Mouse (Mus musculus): ENCODE data around the gene Hmgb1. TPM values are rescaled to one million over a fixed set of nuclear protein-coding genes. Genes with fewer than 3 reads are reported as not detected.

Gene Hmgb1
- polyA plus RNA-seq, 1 experiment from 2014 or later: 1,555 TPM

DNA sequence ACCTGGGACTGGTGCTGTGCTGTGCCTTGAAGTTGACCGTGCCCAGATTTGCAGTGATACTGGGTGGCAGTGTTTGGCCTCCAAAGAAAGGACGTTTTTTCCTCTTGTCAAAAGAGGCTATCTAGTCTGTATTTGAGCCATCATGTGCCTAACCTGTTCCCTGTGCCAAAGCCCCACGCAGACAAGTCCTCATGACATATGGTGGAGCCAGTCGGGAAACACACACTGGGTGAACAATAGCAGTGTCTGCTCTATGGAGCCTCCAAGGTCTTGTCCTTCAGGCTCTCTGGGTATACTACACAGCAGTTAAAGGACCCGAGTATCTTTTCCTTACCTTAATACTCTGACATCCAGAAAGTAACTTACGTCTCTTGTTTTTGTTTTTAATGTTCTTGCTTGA lies 141.0 kb downstream of the Hmgb1 start:
- ATAC-seq (ENCODE audit: insufficient number of reproducible peaks, insufficient read depth, low FRiP score, low read depth): no peak

DNA sequence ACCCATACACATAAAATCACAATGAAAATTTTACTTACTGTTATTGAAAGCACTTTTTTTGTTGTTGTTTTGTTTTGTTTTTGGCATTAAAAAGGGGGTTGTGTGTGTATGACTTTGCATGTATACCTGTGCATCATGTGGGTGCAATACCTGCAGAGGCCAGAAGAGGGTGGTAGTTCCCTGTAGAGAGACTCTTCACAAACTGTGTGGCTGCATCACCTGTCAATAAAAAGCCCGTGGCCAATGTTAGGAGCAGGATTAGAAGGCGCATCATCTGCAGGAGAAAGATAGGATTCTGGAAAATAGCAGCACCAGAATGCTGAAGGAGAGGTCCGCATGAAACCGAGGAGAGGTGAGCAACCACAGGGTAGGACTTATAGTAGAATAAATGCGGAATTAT lies 144.5 kb downstream of the Hmgb1 start:
- no peaks in the 10 kb centered on the region for H3K4me1 ChIP-seq (ENCODE audit: control insufficient read depth, insufficient read depth, low read length)
- no peaks in the 10 kb centered on the region for H3K27me3 ChIP-seq (ENCODE audit: control insufficient read depth, insufficient read depth, low read length)
- no peak overlapping the region for H3K9ac ChIP-seq (replicated peaks; ENCODE audit: low read depth, low read length)
- no peak overlapping the region for H3K27ac ChIP-seq (ENCODE audit: low read length)
- H3K4me3 ChIP-seq (ENCODE audit: low read depth, low read length): no peak overlapping the region
- 83% methylated on average over 5 of the region's 5 CpGs for WGBS
- no peak overlapping the region for H3K4me2 ChIP-seq (replicated peaks; ENCODE audit: low read depth, low read length)
- ATAC-seq (ENCODE audit: insufficient number of reproducible peaks, insufficient read depth, low FRiP score, low read depth): no peak
- 0 out of 2 replicates have a peak, but pooled peaks cover 5% of the 10 kb centered on the region for H3K9me3 ChIP-seq (ENCODE audit: control insufficient read depth, low read depth, low read length)
- H3K36me3 ChIP-seq (ENCODE audit: control insufficient read depth, insufficient read depth, low read length): no peaks in the 10 kb centered on the region

More for the DNA sequence above, 141.0 kb downstream of the Hmgb1 start:
- H3K4me3 ChIP-seq (ENCODE audit: low read depth, low read length): no peak overlapping the region
- WGBS: 82% methylated on average over 6 of the region's 6 CpGs
- no peak overlapping the region for H3K9ac ChIP-seq (replicated peaks; ENCODE audit: low read depth, low read length)
- H3K27ac ChIP-seq (ENCODE audit: low read length): no peak overlapping the region
- 0 out of 2 replicates have a peak, but pooled peaks cover 5% of the 10 kb centered on the region for H3K9me3 ChIP-seq (ENCODE audit: control insufficient read depth, low read depth, low read length)
- peaks cover 13% of the 10 kb centered on the region for H3K36me3 ChIP-seq (ENCODE audit: control insufficient read depth, insufficient read depth, low read length)
- H3K27me3 ChIP-seq (ENCODE audit: control insufficient read depth, insufficient read depth, low read length): no peaks in the 10 kb centered on the region
- H3K4me2 ChIP-seq (replicated peaks; ENCODE audit: low read depth, low read length): no peak overlapping the region
- H3K4me1 ChIP-seq (ENCODE audit: control insufficient read depth, insufficient read depth, low read length): no peaks in the 10 kb centered on the region

DNA sequence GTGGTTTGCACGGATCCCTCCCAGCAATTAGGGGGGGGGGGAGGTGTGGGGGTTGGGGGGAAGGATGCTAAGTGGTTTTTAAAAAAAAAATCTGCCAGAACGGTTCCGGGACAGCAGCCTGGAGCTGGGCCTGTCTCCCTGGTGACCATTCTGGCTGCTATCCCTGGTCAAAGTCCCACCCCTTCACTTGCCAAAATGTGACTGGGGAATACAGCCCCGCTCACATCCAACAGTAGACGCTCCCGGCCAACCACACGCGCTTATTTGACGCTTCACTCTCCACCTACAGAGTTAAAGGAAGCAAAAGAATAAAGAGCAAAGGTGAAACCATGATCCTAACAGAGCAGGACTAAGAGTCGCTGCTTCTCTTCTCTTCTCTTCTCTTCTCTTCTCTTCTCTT lies 146.6 kb downstream of the Hmgb1 start:
- 30% methylated on average over 10 of the region's 10 CpGs for whole genome bisulfite sequencing
- no peak overlapping the region for H3K4me3 ChIP-seq (ENCODE audit: low read depth, low read length)
- ATAC-seq (ENCODE audit: insufficient number of reproducible peaks, insufficient read depth, low FRiP score, low read depth): no peak
- H3K27me3 ChIP-seq (ENCODE audit: control insufficient read depth, insufficient read depth, low read length): no peaks in the 10 kb centered on the region
- no peak overlapping the region for H3K9ac ChIP-seq (replicated peaks; ENCODE audit: low read depth, low read length)
- H3K36me3 ChIP-seq (ENCODE audit: control insufficient read depth, insufficient read depth, low read length): no peaks in the 10 kb centered on the region
- no peak overlapping the region for H3K4me2 ChIP-seq (replicated peaks; ENCODE audit: low read depth, low read length)
- no peaks in the 10 kb centered on the region for H3K4me1 ChIP-seq (ENCODE audit: control insufficient read depth, insufficient read depth, low read length)
- no peak overlapping the region for H3K27ac ChIP-seq (ENCODE audit: low read length)
- 0 out of 2 replicates have a peak, but pooled peaks cover 5% of the 10 kb centered on the region for H3K9me3 ChIP-seq (ENCODE audit: control insufficient read depth, low read depth, low read length)

DNA sequence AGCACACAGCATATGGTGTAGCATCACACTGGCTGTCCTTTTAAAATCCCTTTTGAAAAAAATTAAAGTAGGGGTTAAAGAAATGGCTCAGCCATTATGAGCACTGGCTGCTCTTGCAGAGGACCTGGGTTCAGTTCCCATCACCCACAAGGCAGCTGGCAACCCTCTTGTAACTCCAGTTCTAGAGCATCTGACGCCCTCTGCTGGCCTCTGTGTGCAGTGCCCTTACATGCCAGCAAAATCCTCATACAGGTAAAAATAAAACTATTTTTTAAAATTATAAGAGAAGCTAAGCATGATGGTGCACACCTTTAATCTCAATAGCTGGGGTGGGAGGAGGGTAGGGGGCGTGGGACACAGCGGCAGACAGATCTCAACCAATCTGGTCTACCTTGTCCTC lies 147.4 kb downstream of the Hmgb1 start:
- ATAC-seq (ENCODE audit: insufficient number of reproducible peaks, insufficient read depth, low FRiP score, low read depth): no peak
- H3K9ac ChIP-seq (replicated peaks; ENCODE audit: low read depth, low read length): no peak overlapping the region

DNA sequence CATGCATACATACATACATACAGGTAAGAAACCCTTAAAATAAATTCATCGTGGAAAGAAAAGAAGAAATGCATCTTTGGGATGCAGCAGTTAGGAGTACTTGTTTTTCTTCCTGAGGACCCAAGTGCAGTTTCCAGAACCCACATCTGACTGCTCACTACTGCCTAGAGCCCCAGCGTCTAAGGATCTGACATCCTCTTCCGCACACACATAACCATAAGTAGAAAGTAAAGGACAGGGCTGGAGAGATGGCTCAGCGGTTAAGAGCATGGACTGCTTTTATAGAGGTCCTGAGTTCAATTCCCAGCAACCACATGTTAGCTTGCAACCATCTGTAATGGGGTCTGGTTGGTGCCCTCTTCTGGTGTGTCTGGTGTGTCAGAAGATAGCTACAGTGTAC lies 151.9 kb downstream of the Hmgb1 start:
- no peak for ATAC-seq (ENCODE audit: insufficient number of reproducible peaks, insufficient read depth, low FRiP score, low read depth)
- H3K36me3 ChIP-seq (ENCODE audit: control insufficient read depth, insufficient read depth, low read length): no peaks in the 10 kb centered on the region
- 91% methylated on average over 4 of the region's 4 CpGs for WGBS
- no peak overlapping the region for H3K27ac ChIP-seq (ENCODE audit: low read length)
- no peak overlapping the region for H3K4me2 ChIP-seq (replicated peaks; ENCODE audit: low read depth, low read length)
- no peaks in the 10 kb centered on the region for H3K27me3 ChIP-seq (ENCODE audit: control insufficient read depth, insufficient read depth, low read length)
- peaks cover 11% of the 10 kb centered on the region; the same call in 1 of the 2 replicates for H3K4me1 ChIP-seq (ENCODE audit: control insufficient read depth, insufficient read depth, low read length)
- H3K9ac ChIP-seq (replicated peaks; ENCODE audit: low read depth, low read length): no peak overlapping the region
- H3K9me3 ChIP-seq (ENCODE audit: control insufficient read depth, low read depth, low read length): no peaks in the 10 kb centered on the region
- no peak overlapping the region for H3K4me3 ChIP-seq (ENCODE audit: low read depth, low read length)

More for the DNA sequence above, 147.4 kb downstream of the Hmgb1 start:
- Histone ChIP-seq H3K27me3 (ENCODE audit: control insufficient read depth, insufficient read depth, low read length) (no peaks in the 10 kb centered on the region), H3K4me2 (replicated peaks; ENCODE audit: low read depth, low read length) (no peak overlapping the region), H3K9me3 (ENCODE audit: control insufficient read depth, low read depth, low read length) (0 out of 2 replicates have a peak, but pooled peaks cover 5% of the 10 kb centered on the region), H3K27ac (ENCODE audit: low read length) (no peak overlapping the region), H3K36me3 (ENCODE audit: control insufficient read depth, insufficient read depth, low read length) (no peaks in the 10 kb centered on the region), H3K4me1 (ENCODE audit: control insufficient read depth, insufficient read depth, low read length) (peaks cover 3% of the 10 kb centered on the region; the same call in 1 of the 2 replicates), H3K4me3 (ENCODE audit: low read depth, low read length) (no peak overlapping the region)
- WGBS: 85% methylated on average over 3 of the region's 3 CpGs

DNA sequence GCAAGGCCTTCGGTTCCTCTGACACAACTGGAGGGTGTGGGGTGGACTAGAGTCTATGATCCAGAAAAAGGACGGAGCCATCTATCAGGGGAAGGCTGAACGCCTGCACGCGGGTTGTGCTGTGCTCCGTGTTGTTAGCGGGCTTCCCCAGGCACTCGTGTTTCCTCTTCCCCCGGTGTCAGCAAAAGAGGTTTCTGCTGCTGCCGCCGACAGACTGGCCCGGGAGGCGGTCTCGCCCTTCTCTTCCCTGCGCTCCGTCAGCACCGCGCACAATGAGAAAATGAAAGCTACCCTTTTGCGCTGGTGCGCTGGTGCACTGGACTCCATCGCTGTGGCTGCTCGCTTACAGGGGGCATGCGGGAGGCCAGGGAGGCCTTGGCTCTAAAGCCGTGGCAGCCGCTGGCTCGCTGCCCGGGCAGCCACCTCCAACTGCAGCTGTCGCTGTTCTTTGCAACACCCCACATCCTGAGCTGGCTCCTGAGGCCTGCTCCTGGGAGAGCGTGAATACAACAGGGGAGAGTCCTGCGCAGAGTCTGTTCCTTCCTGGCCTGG lies 153.0 kb downstream of the Hmgb1 start:
- peak overlapping the region; percentile 22 for H3K4me3 ChIP-seq (ENCODE audit: low read depth, low read length)
- peak overlapping the region; percentile 45 for H3K9ac ChIP-seq (replicated peaks; ENCODE audit: low read depth, low read length)
- H3K27ac ChIP-seq (ENCODE audit: low read length): peak overlapping the region; percentile 84
- peak; percentile 84 for ATAC-seq (ENCODE audit: insufficient number of reproducible peaks, insufficient read depth, low FRiP score, low read depth)
- H3K27me3 ChIP-seq (ENCODE audit: control insufficient read depth, insufficient read depth, low read length): no peaks in the 10 kb centered on the region
- peak overlapping the region; percentile 59 for H3K4me2 ChIP-seq (replicated peaks; ENCODE audit: low read depth, low read length)
- no peaks in the 10 kb centered on the region for H3K9me3 ChIP-seq (ENCODE audit: control insufficient read depth, low read depth, low read length)
- no peaks in the 10 kb centered on the region for H3K36me3 ChIP-seq (ENCODE audit: control insufficient read depth, insufficient read depth, low read length)
- WGBS: 3% methylated on average over 30 of the region's 30 CpGs
- H3K4me1 ChIP-seq (ENCODE audit: control insufficient read depth, insufficient read depth, low read length): peaks cover 11% of the 10 kb centered on the region; the same call in 1 of the 2 replicates

DNA sequence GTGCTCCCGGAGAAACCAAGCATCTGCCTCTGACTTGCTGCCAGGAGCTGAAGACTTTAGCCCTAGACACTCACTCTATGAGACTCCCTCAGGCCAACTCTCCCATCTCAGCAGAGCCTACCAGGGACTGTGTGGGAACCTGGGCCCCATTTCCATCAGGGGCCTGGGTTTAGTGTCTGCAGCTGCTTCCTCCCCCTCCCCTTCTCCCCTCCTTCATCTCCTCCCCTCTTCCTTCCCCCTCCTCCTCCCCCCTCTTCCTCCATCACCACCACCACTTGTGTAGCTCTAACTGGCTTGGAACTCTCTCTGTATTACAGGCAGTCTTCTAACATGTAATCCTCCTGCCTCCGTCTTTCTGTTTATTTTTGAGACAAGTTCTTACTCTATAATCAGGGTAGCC lies 154.2 kb downstream of the Hmgb1 start:
- Histone ChIP-seq H3K27me3 (ENCODE audit: control insufficient read depth, insufficient read depth, low read length) (no peaks in the 10 kb centered on the region), H3K9ac (replicated peaks; ENCODE audit: low read depth, low read length) (no peak overlapping the region), H3K4me1 (ENCODE audit: control insufficient read depth, insufficient read depth, low read length) (peaks cover 11% of the 10 kb centered on the region; the same call in 1 of the 2 replicates), H3K9me3 (ENCODE audit: control insufficient read depth, low read depth, low read length) (no peaks in the 10 kb centered on the region), H3K36me3 (ENCODE audit: control insufficient read depth, insufficient read depth, low read length) (no peaks in the 10 kb centered on the region), H3K4me3 (ENCODE audit: low read depth, low read length) (no peak overlapping the region), H3K4me2 (replicated peaks; ENCODE audit: low read depth, low read length) (no peak overlapping the region), H3K27ac (ENCODE audit: low read length) (no peak overlapping the region; the same call in 1 of the 2 replicates)
- WGBS: 54% methylated on average over 2 of the region's 2 CpGs
- no peak for ATAC-seq (ENCODE audit: insufficient number of reproducible peaks, insufficient read depth, low FRiP score, low read depth)

DNA sequence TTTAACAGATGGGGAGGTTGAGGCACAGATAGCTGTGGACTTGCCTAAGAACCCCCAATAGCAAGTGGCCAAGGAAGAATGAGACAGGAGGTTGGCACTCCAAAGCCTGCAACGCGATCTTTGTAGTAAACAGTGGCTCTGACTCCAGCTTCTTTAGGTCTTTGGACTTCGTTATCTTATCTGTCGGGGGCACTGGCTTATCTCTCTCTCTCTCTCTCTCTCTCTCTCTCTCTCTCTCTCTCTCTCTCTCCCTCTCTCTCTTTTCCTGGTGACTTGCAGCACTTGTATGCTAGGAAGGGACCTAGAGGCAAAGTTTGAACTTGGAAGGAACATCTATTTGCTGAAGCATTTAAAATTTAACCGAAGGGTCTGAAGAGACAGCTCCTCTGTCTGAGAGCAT lies 155.9 kb downstream of the Hmgb1 start:
- no peaks in the 10 kb centered on the region for H3K9me3 ChIP-seq (ENCODE audit: control insufficient read depth, low read depth, low read length)
- no peak overlapping the region for H3K27ac ChIP-seq (ENCODE audit: low read length)
- H3K4me3 ChIP-seq (ENCODE audit: low read depth, low read length): no peak overlapping the region
- peaks cover 11% of the 10 kb centered on the region; the same call in 1 of the 2 replicates for H3K4me1 ChIP-seq (ENCODE audit: control insufficient read depth, insufficient read depth, low read length)
- H3K9ac ChIP-seq (replicated peaks; ENCODE audit: low read depth, low read length): no peak overlapping the region
- H3K27me3 ChIP-seq (ENCODE audit: control insufficient read depth, insufficient read depth, low read length): no peaks in the 10 kb centered on the region
- no peaks in the 10 kb centered on the region for H3K36me3 ChIP-seq (ENCODE audit: control insufficient read depth, insufficient read depth, low read length)
- no peak for ATAC-seq (ENCODE audit: insufficient number of reproducible peaks, insufficient read depth, low FRiP score, low read depth)
- H3K4me2 ChIP-seq (replicated peaks; ENCODE audit: low read depth, low read length): no peak overlapping the region
- WGBS: 31% methylated on average over 5 of the region's 5 CpGs

DNA sequence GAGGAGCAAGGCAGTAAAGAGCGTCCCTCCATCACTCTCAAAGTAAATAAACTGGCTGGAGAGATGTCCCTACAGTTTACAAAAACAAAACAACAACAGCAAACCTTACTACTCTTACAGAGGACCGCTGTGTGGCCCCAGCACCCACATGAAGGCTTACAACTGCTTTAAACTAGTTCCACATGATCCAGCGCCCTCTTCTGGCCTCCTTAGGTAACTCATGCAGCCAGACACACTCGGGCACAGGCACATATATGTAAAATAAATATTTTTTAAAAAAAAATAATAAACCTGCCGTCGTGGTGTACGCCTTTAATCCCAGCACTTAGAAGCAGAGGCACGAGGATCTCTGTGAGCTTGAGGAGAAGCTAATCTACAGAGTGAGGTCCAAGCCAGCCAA lies 156.9 kb downstream of the Hmgb1 start:
- Histone ChIP-seq H3K9ac (replicated peaks; ENCODE audit: low read depth, low read length) (no peak overlapping the region), H3K9me3 (ENCODE audit: control insufficient read depth, low read depth, low read length) (no peaks in the 10 kb centered on the region), H3K4me2 (replicated peaks; ENCODE audit: low read depth, low read length) (no peak overlapping the region), H3K4me3 (ENCODE audit: low read depth, low read length) (no peak overlapping the region), H3K27ac (ENCODE audit: low read length) (no peak overlapping the region), H3K4me1 (ENCODE audit: control insufficient read depth, insufficient read depth, low read length) (peaks cover 11% of the 10 kb centered on the region; the same call in 1 of the 2 replicates), H3K36me3 (ENCODE audit: control insufficient read depth, insufficient read depth, low read length) (no peaks in the 10 kb centered on the region), H3K27me3 (ENCODE audit: control insufficient read depth, insufficient read depth, low read length) (no peaks in the 10 kb centered on the region)
- 68% methylated on average over 8 of the region's 8 CpGs for WGBS
- ATAC-seq (ENCODE audit: insufficient number of reproducible peaks, insufficient read depth, low FRiP score, low read depth): no peak

Data from stomach, embryonic 14.5 days (tissue).